Mouse (Mus musculus) MEL (cell line): ENCODE measurements at regions not wholly inside any gene's neighbourhood (a gene's known extent, or its start where the extent isn't known, plus 50 kb on each side); places are given as distances from the start of the nearest gene placed in this dataset.

ENCODE experiments used
- DNase-seq: peaks from one replicate; pipeline ENCODE4 v3.0.0; 2011; ENCODE audit warnings: low read depth, low spot score
- H3K27ac ChIP-seq: 2 replicates; pipeline ENCODE4 v1.5.1; 2012; ENCODE audit warnings: low read depth, mild to moderate bottlenecking, control low read depth, low read length, moderate library complexity; ENCODE audit not compliant: control insufficient read depth
- H3K27me3 ChIP-seq, 2 experiments: fragments of 150-350 bp in 1 of 2; sonication (generic) in 1 of 2; 2 replicates each; pipeline ENCODE4 v1.6.1; 2012; ENCODE audit warnings: low read length in 2 of 2, mild to moderate bottlenecking in 2 of 2, improper control_type of control experiment in 1 of 2, moderate library complexity in 1 of 2; ENCODE audit not compliant: insufficient read depth in 2 of 2, control insufficient read depth in 1 of 2
- H3K36me3 ChIP-seq, 2 experiments: 2 replicates each; pipeline ENCODE4 v1.6.1; 2012 to 2014; ENCODE audit warnings: low read length in 2 of 2, improper control_type of control experiment in 1 of 2, inconsistent platforms in 1 of 2, mild to moderate bottlenecking in 1 of 2; ENCODE audit not compliant: insufficient read depth in 2 of 2, control insufficient read depth in 1 of 2
- H3K4me1 ChIP-seq, 2 experiments: fragments of 150-350 bp in 1 of 2; sonication (generic) in 1 of 2; 2 replicates each; pipeline ENCODE4 v1.6.1; 2012; ENCODE audit warnings: low read length in 2 of 2, improper control_type of control experiment in 1 of 2, mild to moderate bottlenecking in 1 of 2; ENCODE audit not compliant: insufficient read depth in 2 of 2, control insufficient read depth in 1 of 2
- H3K4me3 ChIP-seq, 2 experiments: fragments of 150-350 bp in 1 of 2; sonication (generic) in 1 of 2; 2 replicates each; pipeline ENCODE4 v1.5.1; 2012; ENCODE audit warnings: low read depth in 2 of 2, low read length in 2 of 2, mild to moderate bottlenecking in 2 of 2, moderate library complexity in 2 of 2, control low read depth in 1 of 2, improper control_type of control experiment in 1 of 2; ENCODE audit not compliant: control insufficient read depth in 1 of 2, insufficient read depth in 1 of 2
- H3K79me2 ChIP-seq: 2 replicates; pipeline ENCODE4 v1.6.1; 2012; ENCODE audit warnings: mild to moderate bottlenecking, low read length, moderate library complexity; ENCODE audit not compliant: control insufficient read depth, poor library complexity, insufficient read depth
- H3K9ac ChIP-seq: 2 replicates; pipeline ENCODE4 v1.6.1; 2012; ENCODE audit warnings: low read depth, mild to moderate bottlenecking, control low read depth, low read length, moderate library complexity; ENCODE audit not compliant: control insufficient read depth, poor library complexity, severe bottlenecking
- H3K9me3 ChIP-seq: fragments of 150-350 bp; sonication (generic); replicated peaks from 2 replicates; pipeline ENCODE4 v1.6.1; 2012; ENCODE audit warnings: mild to moderate bottlenecking, low read length, improper control_type of control experiment, moderate library complexity; ENCODE audit not compliant: insufficient read depth
- BHLHE40 ChIP-seq: IDR thresholded peaks from 2 replicates; pipeline ENCODE4 v1.6.1; 2012; ENCODE audit warnings: low read depth, mild to moderate bottlenecking, inconsistent platforms, low read length, improper control_type of control experiment, borderline replicate concordance
- CTCF ChIP-seq, 3 experiments: IDR thresholded peaks in 2 of 3; conservative IDR thresholded peaks in 1 of 3; 2 replicates each; pipeline ENCODE4 v1.5.1; 2011 to 2012; ENCODE audit warnings: low read length in 3 of 3, low read depth in 2 of 3, mild to moderate bottlenecking in 2 of 3, improper control_type of control experiment in 1 of 3, inconsistent platforms in 1 of 3, mixed read lengths in 1 of 3, moderate library complexity in 1 of 3; ENCODE audit not compliant: control insufficient read depth in 1 of 3, insufficient read depth in 1 of 3, poor library complexity in 1 of 3, severe bottlenecking in 1 of 3
- ELF1 ChIP-seq: IDR thresholded peaks from 2 replicates; pipeline ENCODE4 v1.6.1; 2014; ENCODE audit warnings: low read depth, mild to moderate bottlenecking, inconsistent platforms, low read length, improper control_type of control experiment, moderate library complexity
- ETS1 ChIP-seq: IDR thresholded peaks from 2 replicates; pipeline ENCODE4 v1.6.1; 2012; ENCODE audit warnings: low read depth, mild to moderate bottlenecking, inconsistent platforms, low read length, improper control_type of control experiment, moderate library complexity
- GATA1 ChIP-seq: IDR thresholded peaks from 2 replicates; pipeline ENCODE4 v1.6.1; 2011; ENCODE audit warnings: low read depth, low read length, improper control_type of control experiment
- JUND ChIP-seq: IDR thresholded peaks from 2 replicates; pipeline ENCODE4 v1.6.1; 2011; ENCODE audit warnings: low read depth, mild to moderate bottlenecking, improper control_type of control experiment, low read length
- KAT2A ChIP-seq: conservative IDR thresholded peaks from 2 replicates; pipeline ENCODE4 v1.6.1; 2012; ENCODE audit warnings: low read depth, low read length, improper control_type of control experiment, inconsistent platforms
- MAZ ChIP-seq: IDR thresholded peaks from 2 replicates; pipeline ENCODE4 v1.6.1; 2012; ENCODE audit warnings: low read depth, mild to moderate bottlenecking, inconsistent platforms, low read length, improper control_type of control experiment
- MEF2A ChIP-seq: IDR thresholded peaks from 2 replicates; pipeline ENCODE4 v1.6.1; 2014; ENCODE audit warnings: low read depth, mild to moderate bottlenecking, inconsistent platforms, low read length, improper control_type of control experiment; ENCODE audit not compliant: poor library complexity, insufficient replicate concordance, severe bottlenecking; ENCODE audit errors: extremely low read depth
- MYB ChIP-seq: IDR thresholded peaks from 2 replicates; pipeline ENCODE4 v1.6.1; 2011; ENCODE audit warnings: mild to moderate bottlenecking, low read depth, low read length, improper control_type of control experiment
- POLR2A ChIP-seq, 2 experiments: IDR thresholded peaks; 2 replicates each; pipeline ENCODE4 v1.6.1; 2011 to 2012; ENCODE audit warnings: low read length in 2 of 2, mild to moderate bottlenecking in 2 of 2, control low read depth in 1 of 2, improper control_type of control experiment in 1 of 2, low read depth in 1 of 2, moderate library complexity in 1 of 2; ENCODE audit not compliant: control insufficient read depth in 1 of 2, insufficient read depth in 1 of 2, poor library complexity in 1 of 2
- POLR2AphosphoS5 ChIP-seq: IDR thresholded peaks from 2 replicates; pipeline ENCODE4 v1.6.1; 2012; ENCODE audit warnings: low read depth, borderline replicate concordance, mild to moderate bottlenecking, inconsistent platforms, low read length, moderate library complexity, mixed read lengths
- RAD21 ChIP-seq: IDR thresholded peaks from 2 replicates; pipeline ENCODE4 v1.6.1; 2011; ENCODE audit warnings: mild to moderate bottlenecking, low read depth, low read length, improper control_type of control experiment
- SIN3A ChIP-seq: IDR thresholded peaks from 2 replicates; pipeline ENCODE4 v1.6.1; 2012; ENCODE audit warnings: low read length, improper control_type of control experiment, inconsistent platforms
- SMC3 ChIP-seq: IDR thresholded peaks from 2 replicates; pipeline ENCODE4 v1.6.1; 2011; ENCODE audit warnings: low read depth, low read length, improper control_type of control experiment
- TBP ChIP-seq: IDR thresholded peaks from 2 replicates; pipeline ENCODE4 v1.8.0; 2011; ENCODE audit warnings: low read depth, low read length, improper control_type of control experiment
- TCF12 ChIP-seq: IDR thresholded peaks from 2 replicates; pipeline ENCODE4 v1.6.1; 2014; ENCODE audit warnings: low read depth, mild to moderate bottlenecking, inconsistent platforms, low read length, improper control_type of control experiment, moderate library complexity
- UBTF ChIP-seq: IDR thresholded peaks from 2 replicates; pipeline ENCODE4 v1.6.1; 2012; ENCODE audit warnings: low read depth, mild to moderate bottlenecking, inconsistent platforms, low read length, improper control_type of control experiment, moderate library complexity, borderline replicate concordance; ENCODE audit not compliant: insufficient read depth
- USF2 ChIP-seq, 2 experiments: IDR thresholded peaks; 2 replicates each; pipeline ENCODE4 v1.6.1; 2011 to 2012; ENCODE audit warnings: improper control_type of control experiment in 2 of 2, low read length in 2 of 2, borderline replicate concordance in 1 of 2, inconsistent platforms in 1 of 2, low read depth in 1 of 2, mild to moderate bottlenecking in 1 of 2; ENCODE audit not compliant: insufficient read depth in 1 of 2
- ZMIZ1 ChIP-seq: IDR thresholded peaks from 2 replicates; pipeline ENCODE4 v1.6.1; 2012; ENCODE audit warnings: low read depth, mild to moderate bottlenecking, inconsistent platforms, low read length, improper control_type of control experiment, moderate library complexity

DNA sequence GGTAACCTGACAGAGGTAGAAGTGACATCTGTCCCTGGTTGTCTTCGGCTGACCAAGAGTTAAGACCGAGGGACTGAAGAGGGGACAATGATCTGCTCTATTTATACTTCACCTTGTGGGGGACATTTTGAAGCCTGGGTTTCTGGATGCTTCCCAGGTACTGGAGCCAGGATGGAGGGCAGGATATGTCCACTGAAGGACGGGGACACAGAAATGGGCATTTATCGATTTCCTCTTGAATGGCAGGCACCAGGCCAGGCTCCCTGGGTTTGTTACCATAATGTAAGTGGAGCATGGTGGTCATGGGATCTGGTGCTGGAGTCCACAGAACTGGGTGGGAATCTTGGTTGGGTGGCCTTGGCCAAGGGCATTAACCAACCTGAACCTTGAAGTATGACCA lies 108.0 kb upstream of the Sdk2 start:
- Histone ChIP-seq H3K27ac (no peak overlapping the region), H3K9ac (no peak overlapping the region), H3K9me3 (no peaks in the 10 kb centered on the region; the same call in 1 of the 2 replicates), H3K27me3 (no peaks in the 10 kb centered on the region), H3K79me2 (no peaks in the 10 kb centered on the region), H3K36me3 (no peaks in the 10 kb centered on the region), H3K4me3 (no peak overlapping the region), H3K4me1 (no peaks in the 10 kb centered on the region)
- TF ChIP-seq ETS1 (no peak), TBP (no peak), POLR2AphosphoS5 (no peak), BHLHE40 (no peak), SMC3 (no peak), TCF12 (no peak), ELF1 (no peak)
- no peak for DNase-seq

DNA sequence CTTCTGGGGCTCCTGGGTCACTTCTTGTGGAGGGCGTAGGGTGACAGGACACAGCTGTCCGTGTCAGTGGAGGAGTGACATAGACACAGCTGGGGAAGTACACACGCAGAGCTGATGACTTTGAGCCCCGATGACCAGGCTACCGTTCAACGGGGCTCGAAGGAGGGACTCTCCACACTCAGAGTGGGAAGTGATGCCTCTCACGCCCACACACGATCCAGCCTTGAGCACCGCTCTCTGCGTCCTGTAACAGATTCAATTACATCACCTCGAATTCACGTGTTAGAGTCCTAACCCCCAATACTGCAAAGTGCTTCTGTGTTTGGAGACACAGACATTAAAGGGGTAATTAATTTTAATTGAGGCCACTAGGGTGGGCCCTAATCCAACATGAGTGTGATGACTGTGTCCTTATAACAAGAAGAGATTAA lies 101.4 kb upstream of the Sdk2 start:
- Histone ChIP-seq H3K4me1 (no peaks in the 10 kb centered on the region), H3K36me3 (no peaks in the 10 kb centered on the region), H3K27ac (no peak overlapping the region), H3K9me3 (no peaks in the 10 kb centered on the region), H3K27me3 (no peaks in the 10 kb centered on the region), H3K79me2 (no peaks in the 10 kb centered on the region), H3K4me3 (no peak overlapping the region), H3K9ac (no peak overlapping the region)
- DNase-seq = no peak
- TF ChIP-seq MEF2A (no peak), USF2 (IDR thresholded peaks at IDR 0.05; ENCODE audit: borderline replicate concordance in 1 of 2, insufficient read depth in 1 of 2, low read depth in 1 of 2, low read length in 2 of 2) (no peak), UBTF (no peak), SIN3A (no peak), MAZ (no peak), POLR2AphosphoS5 (no peak), RAD21 (no peak), POLR2A (IDR thresholded peaks at IDR 0.05; ENCODE audit: control insufficient read depth in 1 of 2, insufficient read depth in 1 of 2, low read depth in 1 of 2, low read length in 2 of 2, poor library complexity in 1 of 2) (no peak), MYB (no peak), GATA1 (no peak), ZMIZ1 (no peak), KAT2A (no peak), JUND (no peak), CTCF (IDR thresholded peaks at IDR 0.05 in 2 of 3, conservative IDR thresholded peaks at IDR 0.05 in 1 of 3; ENCODE audit: control insufficient read depth in 1 of 3, insufficient read depth in 1 of 3, low read depth in 2 of 3, low read length in 3 of 3, poor library complexity in 1 of 3, severe bottlenecking in 1 of 3) (no peak)
